Mouse (Mus musculus) midbrain, embryonic 11.5 days (tissue): ENCODE measurements at regions not wholly inside any gene's neighbourhood (a gene's known extent, or its start where the extent isn't known, plus 50 kb on each side); places are given as distances from the start of the nearest gene placed in this dataset.
"Not testable (repeated sequence)": the region's sequence is repeated elsewhere in the genome, so short reads cannot be mapped to it uniquely, and the experiment has no call there.

Experiments
- ATAC-seq: fragments of 200-750 bp; cut with Nextera tagmentation; 2 replicates; pipeline ENCODE4 v1.8.0; 2017; ENCODE audit warnings: moderate TSS enrichment, moderate library complexity; ENCODE audit not compliant: low FRiP score
- DNase-seq: peaks from one replicate; pipeline ENCODE4 v3.0.0; 2015; ENCODE audit warnings: low spot score; ENCODE audit errors: missing footprints
- H3K27ac ChIP-seq: fragments of 300-500 bp; sonication (generic); 2 replicates; pipeline ENCODE4 v1.5.1; 2014; ENCODE audit warnings: low read depth, low read length
- H3K27me3 ChIP-seq: fragments of 300-500 bp; sonication (generic); 2 replicates; pipeline ENCODE4 v1.6.1; 2014; ENCODE audit warnings: mild to moderate bottlenecking, low read length, moderate library complexity, mixed read lengths; ENCODE audit not compliant: control insufficient read depth, insufficient read depth
- H3K36me3 ChIP-seq: fragments of 300-500 bp; sonication (generic); 2 replicates; pipeline ENCODE4 v1.6.1; 2014; ENCODE audit warnings: mild to moderate bottlenecking, low read length, moderate library complexity, mixed read lengths; ENCODE audit not compliant: control insufficient read depth, insufficient read depth
- H3K4me1 ChIP-seq: fragments of 300-500 bp; sonication (generic); 2 replicates; pipeline ENCODE4 v1.6.1; 2014; ENCODE audit warnings: low read length; ENCODE audit not compliant: control insufficient read depth, insufficient read depth
- H3K4me2 ChIP-seq: fragments of 300-500 bp; sonication (generic); 2 replicates; pipeline ENCODE4 v1.6.1; 2014; ENCODE audit warnings: mild to moderate bottlenecking, moderate library complexity
- H3K4me3 ChIP-seq: fragments of 300-500 bp; sonication (generic); 2 replicates; pipeline ENCODE4 v1.5.1; 2014; ENCODE audit warnings: low read depth, low read length
- H3K9ac ChIP-seq: fragments of 300-500 bp; sonication (generic); 2 replicates; pipeline ENCODE4 v1.6.1; 2014; ENCODE audit warnings: low read length
- H3K9me3 ChIP-seq: fragments of 300-500 bp; sonication (generic); 2 replicates; pipeline ENCODE4 v1.6.1; 2016; ENCODE audit warnings: low read length; ENCODE audit not compliant: control insufficient read depth
- WGBS: fragments of 180-500 bp; shearing (Covaris S2); extraction: QIAGEN DNeasy Blood & Tissue Kit; methylation state at CpG from one replicate; pipeline ENCODE4 v1.1.7; 2014; 5-methylcytosine and 5-hydroxymethylcytosine counted together

DNA sequence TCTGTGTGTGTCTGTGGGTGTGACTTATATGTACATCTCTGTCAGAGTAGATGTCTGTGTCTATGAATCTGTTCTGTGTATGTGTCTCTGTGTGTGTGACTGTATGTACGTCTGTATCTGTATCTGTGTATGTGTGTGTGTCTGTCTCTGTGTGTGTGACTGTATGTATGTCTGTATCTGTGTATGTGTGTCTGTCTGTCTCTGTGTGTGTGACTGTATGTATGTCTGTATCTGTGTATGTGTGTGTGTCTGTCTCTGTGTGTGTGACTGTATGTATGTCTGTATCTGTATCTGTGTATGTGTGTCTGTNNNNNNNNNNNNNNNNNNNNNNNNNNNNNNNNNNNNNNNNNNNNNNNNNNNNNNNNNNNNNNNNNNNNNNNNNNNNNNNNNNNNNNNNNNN lies 88.3 kb downstream of the Sspn start:
- H3K9me3 ChIP-seq, H3K36me3 ChIP-seq, H3K4me2 ChIP-seq, DNase-seq, H3K27me3 ChIP-seq, H3K27ac ChIP-seq, H3K9ac ChIP-seq, H3K4me3 ChIP-seq, H3K4me1 ChIP-seq: not testable (repeated sequence)
- 53% methylated on average over 1 of the region's 1 CpGs for WGBS
- peak; percentile 55; the same call in 1 of the 2 replicates for ATAC-seq
